Mouse (Mus musculus): ENCODE measurements at regions not wholly inside any gene's neighbourhood (a gene's known extent, or its start where the extent isn't known, plus 50 kb on each side); places are given as distances from the start of the nearest gene placed in this dataset.
"Not testable (repeated sequence)": the region's sequence is repeated elsewhere in the genome, so short reads cannot be mapped to it uniquely, and the experiment has no call there.

- no peak for DNase-seq (ENCODE audit: low read depth, low spot score)
Observed at GRCm38 (mm10) chr2:72615869-72616268, 139.9 kb downstream of the Cdca7 start.

- DNase-seq (ENCODE audit: low read depth, low spot score): no peak
Observed at GRCm38 (mm10) chr2:72616412-72616811, 140.5 kb downstream of the Cdca7 start.

- DNase-seq (ENCODE audit: low read depth, low spot score): no peak
Observed at GRCm38 (mm10) chr2:72619446-72619845, 143.5 kb downstream of the Cdca7 start.

- no peak for DNase-seq (ENCODE audit: low read depth, low spot score)
Observed at GRCm38 (mm10) chr2:72620182-72620652, 144.3 kb downstream of the Cdca7 start.

GRCm38 (mm10) chr2:72627915-72628314, 152.0 kb downstream of the Cdca7 start:
- no peak for DNase-seq (ENCODE audit: low read depth, low spot score)

GRCm38 (mm10) chr2:72628626-72629470, 152.9 kb downstream of the Cdca7 start:
- DNase-seq (ENCODE audit: low read depth, low spot score): no peak

- no peak for DNase-seq (ENCODE audit: low read depth, low spot score)
Observed at GRCm38 (mm10) chr2:72629691-72630461, 153.9 kb downstream of the Cdca7 start.

- DNase-seq (ENCODE audit: low read depth, low spot score): no peak
Observed at GRCm38 (mm10) chr2:72637881-72638620, 162.1 kb downstream of the Cdca7 start.

- DNase-seq (ENCODE audit: low read depth, low spot score): no peak
Observed at GRCm38 (mm10) chr2:72639022-72639421, 163.1 kb downstream of the Cdca7 start.

GRCm38 (mm10) chr2:72641228-72641627, 165.3 kb downstream of the Cdca7 start:
- no peak for DNase-seq (ENCODE audit: low read depth, low spot score)

GRCm38 (mm10) chr2:72644151-72644843, 168.3 kb downstream of the Cdca7 start:
- DNase-seq (ENCODE audit: low read depth, low spot score): no peak

- DNase-seq (ENCODE audit: low read depth, low spot score): no peak
Observed at GRCm38 (mm10) chr2:72647642-72648041, 171.7 kb downstream of the Cdca7 start.

- DNase-seq (ENCODE audit: low read depth, low spot score): no peak
Observed at GRCm38 (mm10) chr2:72648294-72648693, 172.3 kb downstream of the Cdca7 start.

- no peak for DNase-seq (ENCODE audit: low read depth, low spot score)
Observed at GRCm38 (mm10) chr2:72655864-72656263, 179.9 kb downstream of the Cdca7 start.

- no peak for DNase-seq (ENCODE audit: low read depth, low spot score)
Observed at GRCm38 (mm10) chr2:72657101-72657920, 181.4 kb downstream of the Cdca7 start.

GRCm38 (mm10) chr2:72662396-72662795, 186.4 kb downstream of the Cdca7 start:
- DNase-seq (ENCODE audit: low read depth, low spot score): no peak

- DNase-seq (ENCODE audit: low read depth, low spot score): no peak
Observed at GRCm38 (mm10) chr2:72662979-72663780, 187.2 kb downstream of the Cdca7 start.

- not testable (repeated sequence) for DNase-seq (ENCODE audit: low read depth, low spot score)
Observed at GRCm38 (mm10) chr2:72667396-72667795, 191.4 kb downstream of the Cdca7 start.
